Comparison of ENCODE assay signal across 22 mouse cellular contexts in the genomic region with DNA sequence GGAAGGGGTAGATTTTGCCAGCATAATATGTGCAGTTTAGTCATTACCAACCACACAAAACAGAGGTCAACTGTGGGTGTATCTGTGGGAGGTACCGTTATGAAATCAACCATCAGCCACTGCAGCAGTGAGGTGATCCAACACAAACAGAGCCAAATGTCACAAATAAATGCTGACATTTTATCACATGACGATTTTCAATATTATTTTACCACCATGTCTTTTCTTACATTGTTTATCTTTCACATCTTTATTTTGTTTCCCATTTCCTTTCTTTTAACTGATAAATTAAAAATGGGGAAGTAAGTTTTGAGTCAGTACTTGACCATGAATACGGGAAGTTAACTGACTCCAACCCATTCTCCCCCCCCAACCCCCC.
DNase-seq lines count a peak whose midpoint lies in the region; ATAC-seq and TF ChIP-seq lines count a peak whose summit lies in the region.
"Had no signal": no experiment of that assay in that cellular context is flagged by ENCODE, and none has a peak within 500 bp of the region (broad histone marks: within the 10 kb centered on the region; RNA-seq: fewer than 3 reads in every experiment).

No protein-coding gene starts in this region.

- intact Hi-C loops in heart, postnatal 25 days (cut with DNase I) = no loop called here

- H3K36me3 ChIP-seq in lung, embryonic 16.5 days (ENCODE audit: control insufficient read depth, insufficient read depth, low read length) = no peaks in the 10 kb centered on the region
- H3K36me3 ChIP-seq: limb, embryonic 10.5 days had no signal

- H3K4me3 ChIP-seq in lung, embryonic 16.5 days (ENCODE audit: low read length) = no peak overlapping the region
- no peak overlapping the region for H3K4me3 ChIP-seq in layer of hippocampus, adult 2 months
- H3K4me3 ChIP-seq: forebrain, embryonic 13.5 days; left cerebral cortex, adult 2 months; limb, embryonic 10.5 days had no signal

- no peak overlapping the region for H3K9ac ChIP-seq in lung, embryonic 16.5 days (ENCODE audit: low read length)
- H3K9ac ChIP-seq: forebrain, embryonic 13.5 days; liver, embryonic 14.5 days had no signal

- H3K27ac ChIP-seq in lung, embryonic 16.5 days (ENCODE audit: low read length) = no peak overlapping the region
- no peak overlapping the region for H3K27ac ChIP-seq in layer of hippocampus, adult 2 months
- H3K27ac ChIP-seq: forebrain, embryonic 13.5 days; kidney, postnatal 0 days; left cerebral cortex, adult 2 months; limb, embryonic 10.5 days; liver, embryonic 14.5 days; stomach, postnatal 0 days had no signal

- no peaks in the 10 kb centered on the region for H3K4me1 ChIP-seq in lung, embryonic 16.5 days (replicated peaks; ENCODE audit: control insufficient read depth, insufficient read depth, low read length)
- H3K4me1 ChIP-seq: forebrain, embryonic 13.5 days; limb, embryonic 10.5 days had no signal

- no peak for TF ChIP-seq CTCF in layer of hippocampus, adult 2 months (conservative IDR thresholded peaks at IDR 0.05)

- peak; percentile 51 for ATAC-seq in lung, embryonic 16.5 days (ENCODE audit: low read depth)
- peak; percentile 88 for ATAC-seq in granulocyte monocyte progenitor cell, adult 5-6 weeks (replicated peaks; ENCODE audit: poor library complexity, severe bottlenecking)
- ATAC-seq: activated CD4-positive, CD25-positive, alpha-beta regulatory T cell, adult 4 months; forebrain, embryonic 13.5 days; hindbrain, embryonic 16.5 days; Patski had no signal

- WGBS in lung, embryonic 16.5 days = 54% methylated on average over 3 of the region's 3 CpGs

- peak; percentile 3 to 16 for DNase-seq in heart, adult 18-20 months
- no peak for DNase-seq in heart, postnatal 25 days (ENCODE audit: low spot score)
- no peak for DNase-seq in lung, postnatal 14 days
- DNase-seq in skeletal muscle tissue, adult 2 months (ENCODE audit: low read depth, low spot score) = peak; percentile 1
- DNase-seq in layer of hippocampus, adult 2 months (ENCODE audit: low spot score in 2 of 2) = no peak
- DNase-seq in yolk sac, embryonic 10.5 days (ENCODE audit: low spot score) = no peak
- DNase-seq: cerebellum, adult 11 months; cerebellum, postnatal 14 days; gastrocnemius, postnatal 36 days; kidney, adult 11 months; thymus, postnatal 25 days had no signal

- H3K4me2 ChIP-seq in lung, embryonic 16.5 days (ENCODE audit: low read depth, low read length) = no peak overlapping the region
- H3K4me2 ChIP-seq: forebrain, embryonic 13.5 days had no signal

- no peaks in the 10 kb centered on the region for H3K9me3 ChIP-seq in lung, embryonic 16.5 days (ENCODE audit: control insufficient read depth, low read length)
- H3K9me3 ChIP-seq: forebrain, embryonic 13.5 days; limb, embryonic 10.5 days had no signal

- H3K27me3 ChIP-seq in lung, embryonic 16.5 days (ENCODE audit: control insufficient read depth, insufficient read depth, low read depth, low read length) = no peaks in the 10 kb centered on the region
- H3K27me3 ChIP-seq: forebrain, embryonic 13.5 days had no signal

Comparison
In these comparisons a context has a peak if more than half of its experiments do, and no peak if none do; other contexts are left out.
1. DNase-seq: peak in heart, adult 18-20 months (2 of 2) and skeletal muscle tissue, adult 2 months (single experiment); none in heart, postnatal 25 days (single experiment), lung, postnatal 14 days (single experiment), layer of hippocampus, adult 2 months (0 of 2) and yolk sac, embryonic 10.5 days (single experiment).